Mouse (Mus musculus) hindbrain, embryonic 15.5 days (tissue): Measurements from ENCODE around the gene Ranbp9. TPM values are rescaled to one million over a fixed set of nuclear protein-coding genes. Genes with fewer than 3 reads are reported as not detected.

Experiments used
- ATAC-seq: fragments of 200-750 bp; cut with Nextera tagmentation; 2 replicates; pipeline ENCODE4 v1.8.0; 2017; ENCODE audit warnings: low read depth, moderate number of reproducible peaks, moderate TSS enrichment; ENCODE audit not compliant: low FRiP score
- H3K27ac ChIP-seq: fragments of 300-500 bp; sonication (generic); replicated peaks from 2 replicates; pipeline ENCODE4 v1.5.1; 2015; ENCODE audit warnings: mild to moderate bottlenecking, inconsistent platforms
- H3K27me3 ChIP-seq: fragments of 300-500 bp; sonication (generic); 2 replicates; pipeline ENCODE4 v1.6.1; 2015; ENCODE audit warnings: control low read depth, inconsistent platforms
- H3K36me3 ChIP-seq: fragments of 300-500 bp; sonication (generic); 2 replicates; pipeline ENCODE4 v1.6.1; 2015; ENCODE audit warnings: control low read depth, inconsistent platforms
- H3K4me1 ChIP-seq: fragments of 300-500 bp; sonication (generic); replicated peaks from 2 replicates; pipeline ENCODE4 v1.6.1; 2015; ENCODE audit warnings: control low read depth, inconsistent platforms
- H3K4me2 ChIP-seq: fragments of 300-500 bp; sonication (generic); 2 replicates; pipeline ENCODE4 v1.6.1; 2015; ENCODE audit warnings: moderate library complexity, mild to moderate bottlenecking, inconsistent platforms
- H3K4me3 ChIP-seq: fragments of 300-500 bp; sonication (generic); 2 replicates; pipeline ENCODE4 v1.5.1; 2015; ENCODE audit warnings: mild to moderate bottlenecking, inconsistent platforms
- H3K9ac ChIP-seq: fragments of 300-500 bp; sonication (generic); 2 replicates; pipeline ENCODE4 v1.6.1; 2015; ENCODE audit warnings: inconsistent platforms
- H3K9me3 ChIP-seq: fragments of 300-500 bp; sonication (generic); 2 replicates; pipeline ENCODE4 v1.6.1; 2016; ENCODE audit warnings: control low read depth, inconsistent platforms
- WGBS: fragments of 180-500 bp; shearing (Covaris S2); methylation state at CpG from one replicate; pipeline ENCODE4 v1.1.7; 2015; 5-methylcytosine and 5-hydroxymethylcytosine counted together
- polyA plus RNA-seq: library from polyadenylated mRNA; unstranded; fragments of >200 nt; fragmentation: Nextera tagmentation; extraction: Ambion mirVana; gene quantifications from 2 replicates; pipeline ENCODE4 v1.2.1, GENCODE M21; 2015

The Ranbp9 gene
- polyA plus RNA-seq, 1 experiment from 2014 or later = 13.6 TPM

GRCm38 (mm10) chr13:43442551-43442950 is 38.5 kb downstream of the Ranbp9 start:
- no peaks in the 10 kb centered on the region for H3K36me3 ChIP-seq
- no peak overlapping the region for H3K4me2 ChIP-seq
- H3K4me1 ChIP-seq = peaks cover 16% of the 10 kb centered on the region
- ATAC-seq = no peak
- WGBS = 71% methylated on average over 1 of the region's 1 CpGs
- no peak overlapping the region for H3K9ac ChIP-seq
- H3K27ac ChIP-seq = no peak overlapping the region
- no peak overlapping the region for H3K4me3 ChIP-seq
- H3K9me3 ChIP-seq = no peaks in the 10 kb centered on the region
- no peaks in the 10 kb centered on the region for H3K27me3 ChIP-seq

GRCm38 (mm10) chr13:43440376-43440775 is 40.7 kb downstream of the Ranbp9 start:
- no peaks in the 10 kb centered on the region for H3K36me3 ChIP-seq
- 87% methylated on average over 1 of the region's 1 CpGs for WGBS
- H3K4me1 ChIP-seq = peaks cover 8% of the 10 kb centered on the region
- ATAC-seq = no peak
- H3K27ac ChIP-seq = no peak overlapping the region
- H3K27me3 ChIP-seq = no peaks in the 10 kb centered on the region
- H3K9ac ChIP-seq = no peak overlapping the region
- H3K9me3 ChIP-seq = no peaks in the 10 kb centered on the region
- no peak overlapping the region for H3K4me3 ChIP-seq
- H3K4me2 ChIP-seq = no peak overlapping the region

DNA sequence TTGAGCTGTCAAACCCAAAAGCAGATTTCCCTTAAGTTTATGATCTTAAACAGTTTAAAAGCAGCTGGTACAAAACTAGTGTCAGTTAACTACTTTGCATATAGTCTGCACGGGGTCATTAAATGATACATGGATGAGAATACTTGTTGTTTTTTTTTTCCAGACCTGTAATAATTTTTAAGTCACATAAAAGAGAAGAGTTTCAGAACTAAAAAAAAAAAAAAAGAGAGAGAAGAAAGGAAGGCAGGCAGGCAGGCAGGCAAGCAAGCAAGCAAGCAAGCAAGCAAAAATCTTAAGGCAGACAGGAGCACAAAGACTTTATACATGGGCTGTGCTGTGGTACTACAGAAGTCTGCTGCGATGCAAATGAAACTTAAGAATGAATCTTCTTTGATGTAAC is 47.7 kb downstream of the Ranbp9 start:
- H3K9ac ChIP-seq = no peak overlapping the region
- 0 out of 2 replicates have a peak, but pooled peaks cover 5% of the 10 kb centered on the region for H3K36me3 ChIP-seq
- ATAC-seq = no peak
- no peaks in the 10 kb centered on the region for H3K9me3 ChIP-seq
- H3K27me3 ChIP-seq = no peaks in the 10 kb centered on the region
- no peak overlapping the region for H3K4me2 ChIP-seq
- no peaks in the 10 kb centered on the region for H3K4me1 ChIP-seq
- WGBS = 83% methylated on average over 2 of the region's 2 CpGs
- no peak overlapping the region for H3K27ac ChIP-seq
- H3K4me3 ChIP-seq = no peak overlapping the region

DNA sequence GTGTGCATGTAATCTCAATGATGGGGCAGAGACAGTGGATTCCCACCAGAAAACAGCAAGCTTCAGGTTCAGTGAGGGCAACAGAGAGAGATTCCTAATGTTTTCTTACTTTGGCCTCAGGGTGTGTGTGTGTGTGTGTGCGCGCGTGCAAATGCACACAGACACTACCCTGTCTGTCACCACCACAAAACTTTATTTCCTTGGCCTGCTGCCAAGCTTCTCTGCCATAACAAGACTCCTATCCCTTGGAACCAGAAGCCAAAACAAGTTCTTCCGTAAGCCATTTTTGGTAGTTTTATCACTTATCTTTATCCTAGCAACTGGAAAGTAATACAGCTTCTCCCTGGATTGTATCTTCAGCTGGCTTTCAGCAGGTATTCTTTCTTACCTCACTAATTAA is 52.6 kb downstream of the Ranbp9 start:
- Histone ChIP-seq H3K4me2 (no peak overlapping the region), H3K9ac (no peak overlapping the region), H3K27ac (no peak overlapping the region), H3K4me1 (no peaks in the 10 kb centered on the region), H3K27me3 (no peaks in the 10 kb centered on the region), H3K9me3 (no peaks in the 10 kb centered on the region), H3K36me3 (0 out of 2 replicates have a peak, but pooled peaks cover 8% of the 10 kb centered on the region), H3K4me3 (no peak overlapping the region)
- WGBS = 90% methylated on average over 4 of the region's 4 CpGs
- ATAC-seq = no peak

DNA sequence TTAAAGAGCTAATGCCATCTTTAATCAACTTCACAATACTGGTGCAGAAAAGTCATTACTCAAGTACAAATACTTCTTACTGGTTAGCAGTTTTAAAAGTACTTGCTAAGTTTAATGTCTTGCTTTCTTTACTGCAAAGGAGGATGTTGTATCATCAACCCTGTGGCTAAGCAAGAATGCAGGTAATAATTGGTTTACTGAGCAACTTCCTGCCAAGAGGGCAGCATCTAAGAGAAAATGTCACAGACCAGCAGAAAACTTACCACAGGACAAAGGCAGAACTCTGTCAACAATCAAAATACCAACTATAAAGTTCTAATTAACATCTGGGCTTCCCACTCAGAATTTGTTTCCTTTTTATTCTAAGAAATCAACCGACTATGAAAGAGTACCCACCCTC is 65.8 kb downstream of the Ranbp9 start:
- Histone ChIP-seq H3K27ac (no peak overlapping the region), H3K4me2 (no peak overlapping the region), H3K4me1 (no peaks in the 10 kb centered on the region), H3K27me3 (no peaks in the 10 kb centered on the region), H3K36me3 (peaks cover 69% of the 10 kb centered on the region), H3K9me3 (no peaks in the 10 kb centered on the region), H3K4me3 (no peak overlapping the region), H3K9ac (no peak overlapping the region)
- 92% methylated on average over 1 of the region's 1 CpGs for WGBS
- ATAC-seq = no peak

DNA sequence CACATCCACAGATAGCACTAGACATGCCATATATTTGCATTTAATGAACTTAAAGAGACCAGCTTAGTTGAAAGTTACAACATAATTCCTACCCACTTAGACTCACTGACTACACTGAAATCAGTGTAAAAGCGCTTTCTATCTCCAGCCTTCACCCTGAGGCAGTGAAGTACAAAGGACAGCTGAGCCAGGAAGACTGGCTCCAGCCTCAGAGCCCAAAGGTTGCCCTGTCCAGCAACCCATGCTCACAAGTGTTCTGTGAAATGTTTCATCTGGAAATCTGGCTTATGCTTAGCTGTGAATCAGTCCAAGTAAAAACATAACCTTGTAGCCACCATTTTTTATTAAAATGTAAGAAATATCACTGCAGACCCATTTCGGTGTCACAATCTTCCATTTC is 67.5 kb downstream of the Ranbp9 start:
- no peaks in the 10 kb centered on the region for H3K27me3 ChIP-seq
- no peaks in the 10 kb centered on the region for H3K4me1 ChIP-seq
- peaks cover 69% of the 10 kb centered on the region for H3K36me3 ChIP-seq
- H3K9me3 ChIP-seq = no peaks in the 10 kb centered on the region
- WGBS = 97% methylated on average over 2 of the region's 2 CpGs
- no peak overlapping the region for H3K4me3 ChIP-seq
- no peak for ATAC-seq
- H3K27ac ChIP-seq = no peak overlapping the region
- H3K9ac ChIP-seq = no peak overlapping the region
- no peak overlapping the region for H3K4me2 ChIP-seq

- ATAC-seq = no peak
- no peak overlapping the region for H3K4me3 ChIP-seq
- no peaks in the 10 kb centered on the region for H3K9me3 ChIP-seq
- no peaks in the 10 kb centered on the region for H3K27me3 ChIP-seq
- no peak overlapping the region for H3K9ac ChIP-seq
- WGBS = 93% methylated on average over 7 of the region's 7 CpGs
- H3K4me2 ChIP-seq = no peak overlapping the region
- no peak overlapping the region for H3K27ac ChIP-seq
- H3K36me3 ChIP-seq = peaks cover 62% of the 10 kb centered on the region
- no peaks in the 10 kb centered on the region for H3K4me1 ChIP-seq
Measured at GRCm38 (mm10) chr13:43412311-43412710, 68.8 kb downstream of the Ranbp9 start.

GRCm38 (mm10) chr13:43399576-43399975 is 81.5 kb downstream of the Ranbp9 start:
- no peak for ATAC-seq

GRCm38 (mm10) chr13:43398297-43399080 is 82.6 kb downstream of the Ranbp9 start, which contains the start of gene Nol7:
Nol7 (plus strand) TSS chr13:43398390.
- ATAC-seq = peak; percentile 94
- Histone ChIP-seq H3K27me3 (no peaks in the 10 kb centered on the region), H3K9me3 (no peaks in the 10 kb centered on the region), H3K4me1 (peaks cover 16% of the 10 kb centered on the region), H3K9ac (peak within 1 kb of the TSS; percentile 85), H3K27ac (peak within 1 kb of the TSS; percentile 97), H3K4me2 (peak within 1 kb of the TSS; percentile 67), H3K4me3 (peak within 1 kb of the TSS; percentile 82), H3K36me3 (peaks cover 39% of the 10 kb centered on the region)
- 1% methylated on average over 72 of the region's 72 CpGs for WGBS

More at GRCm38 (mm10) chr13:43399576-43399975, 81.5 kb downstream of the Ranbp9 start:
- Histone ChIP-seq H3K4me1 (peaks cover 16% of the 10 kb centered on the region), H3K36me3 (peaks cover 32% of the 10 kb centered on the region), H3K4me2 (peak overlapping the region; percentile 67), H3K9ac (no peak overlapping the region), H3K4me3 (peak overlapping the region; percentile 82), H3K27ac (no peak overlapping the region), H3K27me3 (no peaks in the 10 kb centered on the region), H3K9me3 (no peaks in the 10 kb centered on the region)
- 88% methylated on average over 5 of the region's 5 CpGs for WGBS

DNA sequence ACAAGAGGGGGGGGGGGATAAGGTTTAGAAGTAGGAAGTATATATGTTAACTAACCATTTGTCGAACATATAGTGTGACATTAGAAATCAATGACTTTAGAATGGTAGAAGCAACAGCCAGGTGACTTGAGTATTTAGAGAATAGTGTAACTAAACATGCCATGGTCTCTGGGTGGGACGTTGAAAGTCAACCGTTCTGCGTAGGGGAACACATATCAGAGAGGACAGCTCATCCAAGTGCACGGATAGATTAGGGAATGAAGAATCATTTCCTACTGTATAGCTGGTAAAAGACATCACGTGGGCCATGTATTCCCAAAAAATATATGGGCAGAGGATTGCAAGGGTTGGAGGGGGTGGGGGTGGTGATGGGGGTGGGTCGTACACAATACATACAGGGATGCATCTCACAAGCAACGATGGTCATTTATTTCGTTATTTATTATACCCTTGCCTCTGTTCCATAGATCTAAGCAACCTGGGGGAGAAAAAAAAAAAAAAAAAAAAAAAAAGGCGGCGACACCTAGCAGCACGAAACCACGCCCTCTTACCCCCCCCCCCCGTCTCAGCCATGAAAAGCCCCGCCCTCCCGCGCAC is 83.3 kb downstream of the Ranbp9 start:
- Histone ChIP-seq H3K27me3 (no peaks in the 10 kb centered on the region), H3K27ac (no peak overlapping the region), H3K4me3 (peak overlapping the region; percentile 82), H3K36me3 (peaks cover 36% of the 10 kb centered on the region), H3K4me1 (peaks cover 16% of the 10 kb centered on the region), H3K9ac (no peak overlapping the region), H3K9me3 (no peaks in the 10 kb centered on the region), H3K4me2 (peak overlapping the region; percentile 67)
- 44% methylated on average over 15 of the region's 17 CpGs for WGBS
- ATAC-seq = peak; percentile 20

DNA sequence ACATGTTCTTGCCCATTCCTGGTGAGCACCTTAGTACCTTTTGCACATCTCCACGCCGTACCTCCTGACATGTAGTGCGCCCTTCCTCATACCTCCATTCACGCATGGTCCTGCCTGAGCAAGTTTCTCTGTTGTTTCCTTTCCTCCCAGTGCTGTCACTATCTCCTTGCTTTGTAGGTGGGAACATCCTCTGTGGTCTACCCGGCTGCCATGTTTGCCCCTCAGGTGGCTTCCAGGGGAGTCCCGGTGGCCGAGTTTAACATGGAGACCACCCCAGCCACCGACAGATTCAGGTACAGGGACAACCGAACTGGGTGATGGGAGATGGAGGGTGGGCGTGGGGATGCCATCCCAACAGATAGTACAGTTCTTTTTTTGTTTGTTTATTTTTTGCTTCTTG is 95.8 kb downstream of the Ranbp9 start:
- no peak overlapping the region for H3K27ac ChIP-seq
- H3K9me3 ChIP-seq = no peaks in the 10 kb centered on the region
- WGBS = 99% methylated on average over 10 of the region's 10 CpGs
- no peak for ATAC-seq
- H3K27me3 ChIP-seq = no peaks in the 10 kb centered on the region
- no peak overlapping the region for H3K9ac ChIP-seq
- H3K4me2 ChIP-seq = no peak overlapping the region
- H3K4me1 ChIP-seq = no peaks in the 10 kb centered on the region
- no peak overlapping the region for H3K4me3 ChIP-seq
- H3K36me3 ChIP-seq = 0 out of 2 replicates have a peak, but pooled peaks cover 10% of the 10 kb centered on the region

DNA sequence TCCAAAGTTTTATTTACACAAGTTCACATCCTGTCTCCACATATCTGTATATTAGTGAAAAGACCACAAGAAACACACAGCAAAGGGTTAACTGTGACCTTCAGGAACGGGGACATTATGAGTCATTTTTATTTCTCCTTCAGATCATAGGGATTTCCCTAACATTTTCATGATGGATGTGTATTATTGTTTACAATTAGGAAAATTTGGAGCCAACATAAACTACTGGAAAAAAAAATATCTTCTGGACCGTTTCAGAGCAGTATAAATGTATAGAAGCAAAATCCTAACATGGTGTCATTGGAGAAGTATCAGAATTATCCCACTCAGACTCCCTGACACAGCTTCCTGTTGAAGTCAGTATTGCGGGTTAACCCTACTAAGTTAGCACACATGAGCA is 101.1 kb downstream of the Ranbp9 start:
- 86% methylated on average over 3 of the region's 3 CpGs for WGBS
- peaks cover 16% of the 10 kb centered on the region; the same call in 1 of the 2 replicates for H3K36me3 ChIP-seq
- no peak for ATAC-seq

More for the DNA sequence above, 101.1 kb downstream of the Ranbp9 start:
- Histone ChIP-seq H3K4me3 (no peak overlapping the region), H3K27ac (no peak overlapping the region), H3K4me2 (no peak overlapping the region), H3K9ac (no peak overlapping the region), H3K4me1 (no peaks in the 10 kb centered on the region), H3K27me3 (no peaks in the 10 kb centered on the region), H3K9me3 (no peaks in the 10 kb centered on the region)
